Mouse (Mus musculus): ENCODE results near the gene Fastkd5.

GRCm38 (mm10) chr2:130595596-130595995, 34.2 kb downstream of the Fastkd5 start:
- no peak for TF ChIP-seq POLR2A (IDR thresholded peaks at IDR 0.05; ENCODE audit: insufficient read length, low read depth)
- no peak for TF ChIP-seq REST (IDR thresholded peaks at IDR 0.05; ENCODE audit: insufficient read depth, insufficient read length)
- TF ChIP-seq MAX (IDR thresholded peaks at IDR 0.05; ENCODE audit: low read depth) = no peak
- TF ChIP-seq POLR2AphosphoS2 (IDR thresholded peaks at IDR 0.05; ENCODE audit: insufficient read length, low read depth) = no peak
- no peak for TF ChIP-seq TCF12 (IDR thresholded peaks at IDR 0.05; ENCODE audit: insufficient read depth, poor library complexity, severe bottlenecking)
- TF ChIP-seq USF1 (IDR thresholded peaks at IDR 0.05; ENCODE audit: low read depth) = no peak
- TF ChIP-seq MYOG (IDR thresholded peaks at IDR 0.05; ENCODE audit: control insufficient read depth in 1 of 3, insufficient read depth in 1 of 3, insufficient read length in 2 of 3, low read depth in 2 of 3) = no peak
- TF ChIP-seq CEBPB (IDR thresholded peaks at IDR 0.05; ENCODE audit: insufficient read depth, poor library complexity, severe bottlenecking) = no peak
- TF ChIP-seq E2F4 (IDR thresholded peaks at IDR 0.05; ENCODE audit: insufficient read depth) = no peak
- no peak for TF ChIP-seq MYOD1 (IDR thresholded peaks at IDR 0.05; ENCODE audit: control insufficient read depth in 1 of 3, insufficient read length in 2 of 3, low read depth in 2 of 3)

All from myocyte (in vitro differentiated cells).